Mouse (Mus musculus) CH12.LX (cell line): ENCODE data around the gene Pcnt. TPM values are rescaled to one million over a fixed set of nuclear protein-coding genes. Genes with fewer than 3 reads are reported as not detected.

ENCODE experiments used
- DNase-seq: peaks from one replicate; pipeline ENCODE4 v3.0.0-alpha.2; 2013; ENCODE audit errors: extremely low read depth
- H3K27ac ChIP-seq: 2 replicates; pipeline ENCODE4 v1.5.1; 2012; ENCODE audit warnings: low read depth, mild to moderate bottlenecking, control low read depth, moderate library complexity; ENCODE audit not compliant: insufficient read depth
- H3K27me3 ChIP-seq: replicated peaks from 2 replicates; pipeline ENCODE3; 2012; ENCODE audit warnings: inconsistent platforms
- H3K36me3 ChIP-seq, 2 experiments: replicated peaks in 1 of 2; 2 replicates each; pipeline versions ENCODE3 to v1.6.1; 2012; ENCODE audit warnings: inconsistent platforms in 1 of 2, low read length in 1 of 2, mild to moderate bottlenecking in 1 of 2, mixed read lengths in 1 of 2, moderate library complexity in 1 of 2; ENCODE audit not compliant: control insufficient read depth in 1 of 2, insufficient read depth in 1 of 2
- H3K4me1 ChIP-seq, 2 experiments: 2 replicates each; pipeline ENCODE4 v1.6.1; 2012; ENCODE audit warnings: inconsistent platforms in 1 of 2, moderate library complexity in 1 of 2; ENCODE audit not compliant: insufficient read depth in 2 of 2, control insufficient read depth in 1 of 2
- H3K4me2 ChIP-seq: 2 replicates; pipeline ENCODE4 v1.6.1; 2012; ENCODE audit warnings: low read depth, mild to moderate bottlenecking, control low read depth; ENCODE audit not compliant: poor library complexity, insufficient read depth, severe bottlenecking
- H3K4me3 ChIP-seq, 3 experiments: fragments of 150-350 bp in 1 of 3; sonication (generic) in 1 of 3; replicated peaks in 1 of 3; 2 replicates each; pipeline versions ENCODE3 to v1.5.1; 2011 to 2012; ENCODE audit warnings: low read depth in 2 of 3, low read length in 2 of 3, mild to moderate bottlenecking in 2 of 3, moderate library complexity in 2 of 3, control low read depth in 1 of 3, improper control_type of control experiment in 1 of 3, inconsistent platforms in 1 of 3, mixed read lengths in 1 of 3; ENCODE audit not compliant: poor library complexity in 1 of 3
- H3K79me2 ChIP-seq: replicated peaks from 2 replicates; pipeline ENCODE4 v1.6.1; 2012; ENCODE audit warnings: mild to moderate bottlenecking, moderate library complexity; ENCODE audit not compliant: control insufficient read depth, poor library complexity, insufficient read depth, severe bottlenecking; ENCODE audit errors: extremely low read depth
- H3K9ac ChIP-seq: 2 replicates; pipeline ENCODE4 v1.6.1; 2012; ENCODE audit warnings: low read depth, mild to moderate bottlenecking, control low read depth, moderate library complexity; ENCODE audit not compliant: insufficient read depth
- H3K9me3 ChIP-seq: replicated peaks from 2 replicates; pipeline ENCODE3; 2012; ENCODE audit warnings: low read length, inconsistent platforms, mixed read lengths
- BHLHE40 ChIP-seq: IDR thresholded peaks from 2 replicates; pipeline ENCODE4 v1.6.1; 2011; ENCODE audit warnings: mild to moderate bottlenecking, low read depth, low read length, improper control_type of control experiment
- CHD1 ChIP-seq: IDR thresholded peaks from 2 replicates; pipeline ENCODE4 v1.6.1; 2012; ENCODE audit warnings: low read depth, low read length, improper control_type of control experiment, inconsistent platforms
- E2F4 ChIP-seq: IDR thresholded peaks from 2 replicates; pipeline ENCODE4 v1.6.1; 2011; ENCODE audit warnings: low read depth, low read length, improper control_type of control experiment; ENCODE audit not compliant: insufficient replicate concordance
- EP300 ChIP-seq: IDR thresholded peaks from 2 replicates; pipeline ENCODE4 v1.6.1; 2011; ENCODE audit warnings: low read length, improper control_type of control experiment
- ETS1 ChIP-seq: conservative IDR thresholded peaks from 2 replicates; pipeline ENCODE4 v1.6.1; 2012; ENCODE audit warnings: low read depth, mild to moderate bottlenecking, inconsistent platforms, low read length, improper control_type of control experiment, moderate library complexity
- GABPA ChIP-seq: IDR thresholded peaks from 2 replicates; pipeline ENCODE4 v1.6.1; 2012; ENCODE audit warnings: low read depth, low read length, improper control_type of control experiment, inconsistent platforms; ENCODE audit not compliant: insufficient replicate concordance
- HCFC1 ChIP-seq: IDR thresholded peaks from 2 replicates; pipeline ENCODE4 v1.6.1; 2012; ENCODE audit warnings: low read depth, mild to moderate bottlenecking, inconsistent platforms, low read length, improper control_type of control experiment
- MAZ ChIP-seq: IDR thresholded peaks from 2 replicates; pipeline ENCODE4 v1.6.1; 2012; ENCODE audit warnings: low read depth, mild to moderate bottlenecking, inconsistent platforms, low read length, improper control_type of control experiment, moderate library complexity
- NELFE ChIP-seq: IDR thresholded peaks from 2 replicates; pipeline ENCODE4 v1.6.1; 2011; ENCODE audit warnings: low read depth, low read length, improper control_type of control experiment
- NRF1 ChIP-seq: IDR thresholded peaks from 2 replicates; pipeline ENCODE4 v1.6.1; 2014; ENCODE audit warnings: low read depth, mild to moderate bottlenecking, inconsistent platforms, low read length, improper control_type of control experiment, moderate library complexity
- PAX5 ChIP-seq: IDR thresholded peaks from 2 replicates; pipeline ENCODE4 v1.6.1; 2012; ENCODE audit warnings: low read length, inconsistent platforms, mixed read lengths
- POLR2A ChIP-seq: IDR thresholded peaks from 2 replicates; pipeline ENCODE4 v1.6.1; 2011; ENCODE audit warnings: low read depth, mild to moderate bottlenecking, improper control_type of control experiment, low read length
- RAD21 ChIP-seq: IDR thresholded peaks from 2 replicates; pipeline ENCODE4 v1.6.1; 2011; ENCODE audit warnings: low read depth, mild to moderate bottlenecking, low read length, improper control_type of control experiment, moderate library complexity
- SIN3A ChIP-seq: IDR thresholded peaks from 2 replicates; pipeline ENCODE4 v1.6.1; 2012; ENCODE audit warnings: low read length, improper control_type of control experiment, inconsistent platforms
- TCF12 ChIP-seq: IDR thresholded peaks from 2 replicates; pipeline ENCODE4 v1.6.1; 2014; ENCODE audit warnings: low read depth, mild to moderate bottlenecking, inconsistent platforms, low read length, improper control_type of control experiment
- USF1 ChIP-seq: IDR thresholded peaks from 2 replicates; pipeline ENCODE4 v1.6.1; 2014; ENCODE audit warnings: low read depth, mild to moderate bottlenecking, inconsistent platforms, low read length, improper control_type of control experiment
- ZKSCAN1 ChIP-seq: IDR thresholded peaks from 2 replicates; pipeline ENCODE4 v1.6.1; 2012; ENCODE audit warnings: low read depth, inconsistent platforms, low read length, improper control_type of control experiment, borderline replicate concordance
- ZMIZ1 ChIP-seq: IDR thresholded peaks from 2 replicates; pipeline ENCODE4 v1.6.1; 2012; ENCODE audit warnings: low read depth, mild to moderate bottlenecking, inconsistent platforms, low read length, improper control_type of control experiment
- dilution Hi-C: fragments of 300-500 bp; cut with MboI; formaldehyde crosslinking; loops from 2 replicates; pipeline ENCODE4 v1.14.3; 2020; ENCODE audit warnings: low sequenced_read_pairs; ENCODE audit not compliant: extremely low pct_unique_long_range_greater_than_20kb, extremely low pct_ligation_motif_present
- in situ Hi-C: fragments of 300-500 bp; cut with MboI; formaldehyde crosslinking; loops from 3 replicates; pipeline ENCODE4 v1.14.3; 2019; ENCODE audit warnings: low sequenced_read_pairs, low pct_ligation_motif_present, low pct_unique_long_range_greater_than_20kb, mixed read lengths
- polyA plus RNA-seq: library from polyadenylated mRNA; unstranded; fragments of >175 nt; gene quantifications from 2 replicates; pipeline ENCODE4 v1.2.1, GENCODE M21; 2012; ENCODE audit warnings: low read depth; ENCODE audit not compliant: insufficient read length
- total RNA-seq, 2 experiments: library from RNA; depleted of rRNA; stranded (reverse); fragments of 300-350 nt in 1 of 2; fragments of >200 nt in 1 of 2; gene quantifications; 2 replicates each; pipeline ENCODE4 v1.2.3; 2012 to 2014

Gene Pcnt
- total and polyA plus RNA-seq, 3 experiments: 22.2 to 30.2 (median 29.1) TPM

GRCm38 (mm10) chr10:76489205-76489604 lies 46.6 kb upstream of the Pcnt start:
- H3K4me3 ChIP-seq: no peak overlapping the region
- TF ChIP-seq ETS1 (no peak), TCF12 (no peak), EP300 (no peak), E2F4 (no peak), BHLHE40 (no peak), USF1 (no peak), GABPA (no peak), ZMIZ1 (no peak), PAX5 (no peak), CHD1 (no peak), RAD21 (no peak)
- TF ChIP-seq, all 38 proteins: peak for 0
- DNase-seq: no peak
- Histone ChIP-seq H3K9ac (no peak overlapping the region), H3K79me2 (no peaks in the 10 kb centered on the region), H3K4me1 (peaks cover 9 to 11% of the 10 kb centered on the region in 2 experiments; a peak in 3 of 4 replicates), H3K4me2 (no peak overlapping the region), H3K27me3 (no peaks in the 10 kb centered on the region), H3K36me3 (peaks cover 74 to 90% of the 10 kb centered on the region in 2 experiments), H3K9me3 (no peaks in the 10 kb centered on the region), H3K27ac (no peak overlapping the region)
- dilution Hi-C loops (no loop called here), in situ Hi-C loops (no loop called here)

DNA sequence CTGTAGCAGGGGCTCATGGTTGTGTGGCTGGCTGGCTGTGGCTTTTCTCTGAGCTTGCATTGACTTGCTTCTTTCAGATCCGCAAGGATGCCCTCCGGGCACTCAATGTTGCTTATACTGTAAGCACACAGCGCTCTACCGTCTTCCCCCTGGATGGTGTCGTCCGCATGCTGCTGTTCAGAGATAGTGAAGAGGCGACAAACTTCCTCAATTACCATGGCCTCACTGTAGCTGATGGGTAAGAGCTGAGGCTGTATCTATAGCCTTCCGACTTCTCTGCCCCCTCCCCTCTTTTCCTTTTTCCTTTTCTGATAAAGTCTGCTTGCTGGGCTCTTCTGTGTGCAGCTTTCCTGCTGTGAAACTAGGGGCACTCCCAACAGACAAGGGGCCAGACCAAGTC lies 45.7 kb upstream of the Pcnt start:
- H3K79me2 ChIP-seq: no peaks in the 10 kb centered on the region
- in situ Hi-C loops: no loop called here
- TF ChIP-seq MAZ (no peak), CHD1 (no peak), NELFE (no peak), HCFC1 (no peak), RAD21 (no peak), ZKSCAN1 (no peak), SIN3A (no peak), NRF1 (no peak), USF1 (no peak), POLR2A (no peak), TCF12 (no peak)
- dilution Hi-C loops: no loop called here
- no peak overlapping the region for H3K27ac ChIP-seq
- no peak overlapping the region for H3K4me2 ChIP-seq
- peaks cover 71 to 89% of the 10 kb centered on the region in 2 experiments for H3K36me3 ChIP-seq
- H3K9ac ChIP-seq: no peak overlapping the region
- DNase-seq: no peak
- H3K27me3 ChIP-seq: no peaks in the 10 kb centered on the region
- H3K4me3 ChIP-seq: no peak overlapping the region
- H3K4me1 ChIP-seq: peaks cover 9 to 11% of the 10 kb centered on the region in 2 experiments; a peak in 3 of 4 replicates
- no peaks in the 10 kb centered on the region for H3K9me3 ChIP-seq
